Mouse (Mus musculus) retina, embryonic 14.5 days (tissue): Measurements from ENCODE around the gene Thrb.
A peak's percentile ranks its signal among the peaks of the same experiment; 100 is the strongest.
"Not testable (repeated sequence)": the region's sequence is repeated elsewhere in the genome, so short reads cannot be mapped to it uniquely, and the experiment has no call there.

Experiments
- DNase-seq: peaks from one replicate; pipeline ENCODE4 v3.0.0-alpha.2; 2015; ENCODE audit warnings: low spot score

Thrb gene

DNA sequence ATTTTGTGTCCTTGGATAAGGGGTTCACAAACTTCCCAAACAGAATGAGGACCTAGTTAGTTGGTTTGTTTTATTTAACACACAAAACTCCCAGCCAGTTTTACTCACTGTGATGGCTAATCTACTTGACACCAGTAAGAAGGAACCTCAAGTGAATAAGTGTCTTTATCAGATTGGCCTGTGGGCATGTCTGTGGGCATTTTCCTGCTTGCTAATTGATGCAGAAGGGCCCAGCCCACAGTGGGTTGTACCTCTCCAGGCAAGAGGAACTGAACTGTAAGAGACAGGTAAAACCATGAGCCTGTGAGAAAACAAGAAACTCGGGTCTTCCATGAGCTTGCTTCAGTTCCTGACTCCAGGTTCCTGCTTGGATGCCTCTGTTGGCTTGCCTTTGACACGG, 215.9 kb downstream of the Thrb start:
- no peak for DNase-seq

DNA sequence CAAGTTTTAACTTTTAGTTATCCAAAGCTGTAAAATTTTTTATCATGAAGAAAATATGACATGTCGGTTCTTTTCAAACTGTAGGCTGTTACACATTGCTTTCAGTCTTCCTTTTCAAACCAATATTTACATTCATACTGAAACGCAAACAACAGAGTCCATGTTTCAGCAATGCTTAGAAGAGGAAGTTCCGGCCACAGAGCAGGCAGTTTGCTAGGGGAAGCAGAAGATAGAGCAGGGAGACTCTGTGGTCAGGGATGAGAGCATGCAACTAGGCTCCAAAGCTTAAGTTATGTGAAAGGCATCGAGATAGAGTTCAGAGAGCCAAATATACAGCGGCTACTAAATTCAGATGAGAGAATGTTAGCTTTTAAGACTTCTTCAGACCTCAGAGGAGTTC, 219.4 kb downstream of the Thrb start:
- DNase-seq, result no peak

DNA sequence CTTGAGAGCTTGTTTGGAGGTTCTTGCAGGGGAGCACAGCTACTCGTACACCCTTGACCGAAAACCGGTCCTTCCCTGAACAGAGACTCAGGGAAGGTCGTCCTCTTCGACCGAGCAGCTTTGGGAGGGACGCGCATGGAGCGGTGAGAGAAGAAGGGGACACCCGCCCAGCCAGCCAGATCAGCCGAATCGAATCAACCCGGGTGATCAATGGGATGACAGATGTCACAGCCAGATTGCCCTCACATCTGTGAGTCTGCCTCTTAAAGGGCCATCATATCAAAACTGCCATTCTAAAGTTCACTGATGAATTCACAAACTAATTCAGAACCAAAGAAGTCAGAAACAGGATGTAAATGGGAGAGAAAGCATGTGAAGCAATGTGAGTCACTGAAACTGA, 224.8 kb downstream of the Thrb start:
- no peak for DNase-seq

DNA sequence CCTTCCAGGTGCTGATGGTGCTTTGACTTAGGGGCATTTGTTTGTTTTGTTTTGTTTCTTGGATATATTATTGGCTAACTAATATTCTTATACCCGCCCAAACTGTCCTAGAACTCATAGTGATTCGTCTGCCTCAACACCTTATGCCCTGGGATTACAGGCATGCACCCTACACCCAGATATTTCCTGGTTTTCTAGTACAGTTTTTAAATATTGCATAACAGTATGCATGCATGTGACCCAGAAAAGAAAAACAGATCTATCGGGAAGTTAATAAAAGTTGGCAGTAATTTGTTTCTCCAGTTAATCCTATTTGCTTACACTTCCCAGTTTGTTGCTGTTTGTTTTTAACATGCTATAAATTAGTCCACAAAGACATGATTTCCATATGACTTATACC, 225.3 kb downstream of the Thrb start:
- DNase-seq, result no peak

DNA sequence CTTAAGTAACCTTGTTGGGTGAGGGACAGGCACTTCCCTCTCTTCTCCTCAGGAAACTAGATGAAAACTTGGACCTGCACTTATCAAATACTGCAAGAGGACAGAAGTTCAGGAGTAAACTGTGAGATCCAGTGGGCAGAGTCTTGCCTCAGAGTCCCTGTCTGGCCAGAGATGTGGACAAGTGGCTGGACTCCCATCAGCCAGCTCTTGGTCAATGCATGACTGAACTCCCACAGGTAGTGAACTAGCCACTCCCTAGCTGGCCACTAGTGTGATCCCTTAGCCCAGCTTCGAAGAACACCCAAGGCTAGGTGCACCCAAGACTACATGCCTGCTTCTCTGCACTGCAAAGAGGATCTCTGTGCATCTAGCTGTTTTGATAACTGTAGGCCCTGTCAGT, 234.7 kb downstream of the Thrb start:
- DNase-seq, result no peak

DNA sequence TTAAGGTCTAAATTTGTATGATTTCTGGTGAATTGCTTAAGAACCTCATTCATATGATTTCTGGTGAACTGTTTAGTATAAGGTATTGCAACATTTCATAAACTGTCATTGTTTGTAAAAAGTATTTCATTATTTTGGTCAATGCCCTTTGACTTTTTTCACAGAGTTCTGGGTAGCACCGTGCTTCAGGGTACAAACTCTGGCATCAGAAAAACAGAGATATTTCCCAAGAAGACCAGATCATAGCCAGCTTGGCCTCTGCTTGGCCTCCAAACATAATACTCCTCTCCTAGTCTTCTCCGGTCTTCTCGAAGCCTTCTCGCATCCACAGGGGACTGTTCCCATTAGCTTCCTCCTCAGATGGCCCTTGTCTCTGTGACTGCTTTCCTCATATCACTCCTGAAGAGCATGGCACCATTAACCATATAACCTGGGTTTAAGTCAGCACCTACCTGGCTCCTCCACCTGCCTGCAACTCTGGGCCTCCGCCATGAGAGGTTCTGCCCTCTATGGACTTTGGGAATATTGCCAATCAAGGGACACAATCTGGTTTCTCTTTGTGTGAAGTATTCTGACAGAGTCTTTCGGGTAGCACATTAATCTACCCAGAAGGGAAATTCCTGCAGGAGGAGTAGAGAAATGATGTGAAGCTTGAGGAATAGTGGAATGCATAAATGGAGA, 239.8 kb downstream of the Thrb start:
- no peak for DNase-seq

DNA sequence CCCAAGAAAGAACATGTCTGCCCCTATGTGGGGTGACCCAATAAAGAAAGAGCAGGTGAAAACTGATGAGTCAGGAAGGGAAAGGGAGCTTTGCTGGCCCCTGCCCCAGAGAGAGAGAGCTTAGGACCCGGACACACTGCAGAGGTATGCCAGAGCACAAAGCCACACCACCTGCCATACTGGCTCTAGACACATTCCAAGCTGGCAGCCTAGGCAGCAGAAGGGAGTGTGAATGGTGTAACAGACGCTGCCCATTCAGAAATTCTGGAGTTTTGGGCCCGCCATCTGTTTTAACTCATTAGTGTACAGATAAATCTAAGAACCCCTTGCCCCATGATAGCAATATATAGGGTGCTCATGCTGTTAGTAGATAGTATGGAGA, 240.3 kb downstream of the Thrb start:
- no peak for DNase-seq

DNA sequence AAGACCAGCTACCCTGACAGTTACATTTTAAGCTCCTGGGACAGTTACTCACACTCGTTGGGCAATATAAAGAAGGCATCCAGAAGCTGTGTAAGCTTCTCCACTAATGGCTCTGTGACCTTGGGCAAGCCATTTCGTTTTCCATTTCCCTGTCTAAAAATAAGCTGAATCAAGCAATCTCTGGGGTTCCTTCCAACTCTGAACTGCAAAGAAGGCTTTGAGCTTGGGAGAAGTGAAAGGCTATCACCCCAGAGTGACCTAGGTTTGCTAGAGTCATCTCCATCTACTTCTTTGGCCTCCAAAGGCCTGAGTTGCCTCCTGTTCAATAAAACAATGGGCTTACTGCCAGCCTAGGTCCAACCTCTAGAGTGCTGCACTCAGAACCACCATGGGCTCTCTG, 242.4 kb downstream of the Thrb start:
- DNase-seq, result no peak

DNA sequence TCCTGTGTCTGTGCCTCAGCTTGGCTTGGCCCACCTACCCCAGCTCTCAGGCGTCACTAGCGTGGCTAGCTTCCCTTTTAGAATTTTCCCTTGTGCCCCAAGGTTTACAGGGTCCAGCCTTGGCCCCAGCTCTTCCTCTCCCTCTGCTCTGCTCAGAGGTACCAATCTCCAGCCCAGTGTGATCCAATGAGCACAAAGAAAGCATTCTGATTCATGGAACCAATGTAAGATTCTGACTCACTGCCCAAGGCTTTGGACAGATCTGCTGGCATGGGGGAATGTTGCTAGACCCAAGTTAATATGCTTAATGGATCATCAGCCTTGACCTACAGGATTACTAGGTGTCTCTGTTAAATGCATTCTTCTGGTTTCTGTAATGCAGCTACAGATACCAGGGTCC, 243.1 kb downstream of the Thrb start:
- no peak for DNase-seq

DNA sequence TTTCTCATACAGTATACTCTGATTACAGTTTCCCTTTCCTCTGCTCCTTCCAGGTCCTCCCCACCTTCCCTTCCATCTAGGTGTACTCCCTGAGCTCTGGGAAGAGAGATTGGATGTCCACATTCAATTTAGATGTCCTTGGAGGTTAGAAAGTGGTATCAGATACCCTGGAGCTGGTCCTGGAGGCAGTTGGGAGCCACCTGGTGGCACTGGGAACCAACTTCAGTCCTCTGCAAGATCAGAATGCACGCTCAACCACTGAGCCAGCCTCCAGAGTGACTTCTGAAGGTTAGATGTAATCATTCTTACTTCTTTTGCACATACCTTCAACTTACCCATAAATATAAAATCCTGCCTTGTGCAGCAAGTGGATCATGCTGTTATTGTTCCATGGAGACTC, 244.5 kb downstream of the Thrb start:
- peak; percentile 44 for DNase-seq

DNA sequence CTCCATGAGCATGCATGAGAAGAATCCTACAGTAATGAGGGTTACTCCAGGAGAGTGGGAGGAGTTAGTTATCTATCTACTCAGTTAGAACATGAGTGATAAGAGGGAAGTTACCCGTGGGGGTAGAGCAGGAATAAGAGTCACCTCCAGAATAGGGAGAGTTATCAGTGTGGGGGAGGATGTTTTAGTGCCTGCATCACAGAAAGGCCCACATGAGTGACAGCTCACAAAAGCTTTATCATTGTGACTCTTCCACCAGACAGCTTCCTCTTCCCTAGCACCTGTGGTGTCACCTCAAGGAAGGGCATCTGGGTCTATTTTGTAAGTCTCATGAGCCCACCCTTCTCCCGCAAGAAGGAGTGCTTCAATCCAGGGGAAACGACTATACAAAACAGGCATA, 245.6 kb downstream of the Thrb start:
- no peak for DNase-seq

DNA sequence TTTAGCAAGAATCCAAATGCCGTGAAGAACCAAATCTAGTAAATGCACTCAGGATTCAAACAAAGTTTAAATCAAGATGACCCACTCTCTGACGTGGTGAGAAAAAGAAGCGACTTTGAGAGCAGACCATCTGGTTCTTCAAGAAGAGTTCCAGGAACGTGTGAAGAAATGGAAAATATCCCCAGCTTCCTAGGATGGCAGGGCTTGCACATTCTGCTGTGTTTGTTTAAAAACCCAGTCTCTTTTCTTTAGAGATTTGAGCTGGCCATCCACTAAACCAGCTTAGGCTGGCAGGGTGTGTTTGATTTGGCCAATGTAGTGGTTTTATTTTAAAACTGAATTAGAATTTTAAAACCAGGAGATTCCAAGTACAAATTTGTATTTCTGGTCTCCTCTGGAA, 246.9 kb downstream of the Thrb start:
- DNase-seq, result no peak

DNA sequence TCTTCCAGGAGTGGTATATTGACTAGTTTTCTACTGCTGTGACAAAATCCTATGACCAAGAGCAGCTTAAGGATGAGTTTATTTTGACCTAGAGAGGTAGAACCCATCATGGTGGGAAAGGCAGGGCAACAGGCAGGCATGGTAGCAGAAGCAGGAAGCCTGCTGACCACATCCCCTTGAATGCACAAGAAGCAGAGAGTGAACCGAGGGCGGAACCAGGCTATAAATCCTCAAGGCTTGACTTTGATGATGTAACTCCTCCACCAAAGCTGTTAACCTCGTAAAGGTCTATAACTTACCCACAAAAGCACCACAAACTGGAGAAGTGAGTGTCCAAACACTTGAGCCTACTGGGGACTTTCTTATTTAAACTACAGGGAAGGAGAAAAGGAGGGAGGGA, 251.1 kb downstream of the Thrb start:
- DNase-seq, result no peak

DNA sequence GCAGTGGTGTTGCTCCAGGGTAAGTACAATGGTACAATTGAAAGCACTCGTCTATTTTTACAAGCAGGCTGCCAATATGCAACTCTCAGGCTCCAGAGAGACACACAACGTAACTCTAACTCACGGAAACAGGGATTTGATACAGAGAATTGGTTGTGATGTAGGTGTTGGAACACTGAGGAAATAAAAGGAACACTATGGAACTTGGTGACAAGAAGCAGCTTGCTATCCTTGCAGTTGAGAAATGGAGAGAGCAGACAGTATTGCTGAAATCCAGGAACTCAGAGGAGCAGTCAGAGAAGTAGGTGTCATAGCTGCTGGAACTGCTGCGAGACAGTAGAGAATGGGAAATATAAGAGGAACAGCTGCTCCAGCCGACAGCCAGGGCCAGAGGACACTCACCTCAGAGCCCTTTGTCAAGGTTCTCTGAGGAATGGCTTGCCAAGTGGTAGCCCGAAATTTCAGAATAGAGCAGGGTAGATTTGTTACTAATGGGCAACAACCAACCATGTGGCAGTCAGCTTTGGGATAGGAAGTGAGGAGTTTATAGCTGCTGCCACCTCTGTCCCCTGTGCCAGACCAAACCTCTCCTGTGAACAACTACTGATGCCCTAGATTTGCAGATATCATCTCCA, 252.6 kb downstream of the Thrb start:
- no peak for DNase-seq

DNA sequence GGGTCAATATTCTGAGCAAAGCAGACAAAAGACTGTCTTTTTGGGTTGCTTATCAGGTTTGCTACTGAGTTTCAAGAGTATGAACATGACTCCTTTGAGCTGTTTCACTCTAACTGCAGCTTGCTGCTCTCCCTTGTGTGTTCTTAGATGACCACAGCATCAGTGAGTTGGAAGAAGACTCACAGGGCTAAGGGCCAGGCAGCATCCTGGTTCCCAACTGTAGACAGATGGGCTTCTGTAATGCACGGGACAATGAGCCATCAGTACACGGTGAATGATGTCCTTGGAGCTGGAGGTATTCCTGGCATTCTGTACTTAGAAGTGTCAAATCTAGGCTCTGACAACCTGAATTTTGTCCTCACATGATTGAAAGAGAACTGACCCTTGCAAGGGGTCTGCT, 255.5 kb downstream of the Thrb start:
- no peak for DNase-seq

DNA sequence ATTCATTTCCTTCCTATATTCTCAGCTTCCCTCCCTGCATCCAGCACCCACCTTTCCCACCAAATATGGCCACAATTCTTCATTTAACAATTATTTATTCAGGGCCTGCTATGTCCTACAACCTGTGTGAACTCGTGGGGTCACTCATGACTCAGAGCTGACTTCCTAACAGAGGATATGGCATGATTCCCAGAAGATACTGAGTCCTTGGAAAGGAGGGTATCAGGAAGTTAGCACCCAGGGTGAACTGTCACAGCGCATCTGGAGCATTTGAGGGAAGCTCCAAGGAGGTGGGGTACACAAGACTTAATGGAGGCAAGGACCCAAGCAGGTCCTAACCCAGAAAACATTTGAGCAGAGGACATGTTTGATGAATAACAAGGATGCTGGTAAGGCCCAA, 256.6 kb downstream of the Thrb start:
- DNase-seq, result no peak

DNA sequence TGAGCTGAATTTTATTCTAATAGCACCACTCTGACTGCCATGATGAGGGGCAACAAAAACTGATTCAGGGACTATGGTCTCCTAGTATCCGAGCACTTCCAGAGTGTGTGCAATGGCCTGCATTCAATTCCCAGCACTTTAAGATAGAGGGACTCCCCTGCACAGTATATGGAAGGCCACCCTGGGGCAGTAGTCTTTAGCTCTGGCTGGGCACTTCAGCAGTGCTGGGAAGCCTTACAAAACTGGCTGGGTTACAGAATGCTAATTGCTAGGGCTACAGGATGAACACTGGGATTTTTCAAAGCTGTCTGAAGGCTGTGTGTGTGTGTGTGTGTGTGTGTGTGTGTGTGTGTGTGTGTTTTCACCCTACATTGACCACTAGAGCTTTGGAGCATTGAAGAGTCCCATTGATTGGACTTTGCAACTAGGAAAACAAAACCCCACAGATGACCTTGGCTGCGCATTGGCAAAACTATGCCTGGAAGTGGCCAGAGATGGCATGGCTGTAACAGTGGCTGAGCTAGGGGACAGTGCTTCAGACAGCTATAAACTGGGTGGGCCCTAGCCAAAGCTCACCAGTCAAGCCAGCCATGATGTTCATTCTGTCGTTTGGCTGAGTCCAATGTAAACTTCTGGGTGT, 257.2 kb downstream of the Thrb start:
- no peak for DNase-seq

DNA sequence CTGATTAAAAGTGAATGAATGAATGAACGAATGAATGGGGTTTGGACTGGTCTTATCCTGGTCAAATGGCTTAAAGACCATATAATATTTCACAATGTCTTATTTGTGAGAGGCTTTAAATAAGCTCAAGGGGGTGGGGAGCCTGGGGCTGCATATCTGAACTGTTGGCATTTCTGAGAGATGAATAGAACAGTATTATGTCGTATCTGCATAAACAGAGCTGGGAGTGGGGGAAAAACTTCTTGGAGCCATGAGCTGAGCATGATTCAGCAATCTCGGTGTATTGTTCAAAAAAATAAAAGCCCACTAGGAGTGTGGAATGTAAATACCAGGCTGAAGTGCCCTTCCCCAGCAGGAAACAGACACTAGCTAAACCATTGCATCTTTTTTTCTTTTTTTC, 257.8 kb downstream of the Thrb start:
- DNase-seq, result no peak

DNA sequence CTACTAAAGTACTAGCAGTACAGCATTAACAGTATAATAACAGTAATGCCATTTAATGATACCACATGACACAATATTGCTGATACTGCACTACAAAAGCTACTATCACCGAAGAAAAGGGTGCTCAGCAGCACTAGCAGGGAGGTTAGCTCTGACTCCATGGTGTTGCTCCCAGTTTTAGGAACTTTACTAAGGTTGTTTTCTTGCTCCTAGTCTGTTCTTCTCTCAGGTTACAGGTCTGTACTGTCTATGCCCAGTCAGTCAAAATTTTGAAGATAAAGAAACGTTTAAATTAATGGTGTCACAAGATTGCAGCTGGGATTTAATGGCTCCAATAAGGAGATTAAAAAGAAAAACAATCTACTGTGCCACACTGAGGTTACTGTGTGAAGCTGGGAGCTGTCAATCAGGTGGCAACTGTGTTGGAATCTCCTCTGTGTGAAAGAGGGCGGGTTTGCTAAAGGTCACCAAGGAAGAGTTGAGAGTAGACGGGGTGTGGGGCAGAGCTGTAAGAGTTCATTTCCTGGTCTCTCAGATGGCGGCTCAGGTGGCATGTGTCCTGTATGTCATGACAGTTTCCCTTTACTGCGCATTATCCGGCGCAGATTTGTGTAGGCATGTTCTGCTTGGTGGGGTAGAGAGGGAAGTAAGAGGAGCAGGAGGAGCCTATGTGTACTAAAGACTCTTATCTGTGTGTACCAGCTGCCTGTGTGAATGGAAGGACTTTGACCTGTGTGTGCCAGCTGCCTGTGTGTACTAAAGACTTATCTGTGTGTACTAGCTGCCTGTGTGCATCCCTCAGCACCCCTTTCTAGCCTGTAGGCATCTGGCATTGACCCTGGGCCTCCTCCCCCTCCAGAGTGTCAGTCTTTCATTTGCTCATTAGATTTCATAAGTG, 263.0 kb downstream of the Thrb start:
- DNase-seq, result no peak

DNA sequence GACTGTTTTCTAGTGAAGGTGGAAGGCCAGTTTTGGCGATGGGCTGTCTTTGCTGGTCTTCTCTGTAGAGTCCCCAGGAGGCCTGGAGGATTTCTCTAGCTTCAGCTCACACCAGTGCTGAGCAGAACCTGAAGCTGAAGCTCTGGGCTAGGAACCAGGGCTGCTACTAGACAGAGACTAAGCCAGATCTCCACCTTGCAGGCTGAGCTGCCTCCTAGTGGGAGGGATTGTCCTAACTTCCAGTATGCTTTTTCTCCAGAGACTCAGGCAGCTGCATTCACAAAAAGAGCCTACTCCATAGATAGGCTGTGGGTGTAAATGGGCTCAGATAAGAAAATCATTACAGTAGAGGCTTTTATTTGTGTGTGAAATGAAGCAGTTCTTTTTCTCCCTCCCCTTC, 267.4 kb downstream of the Thrb start:
- peak; percentile 68 for DNase-seq

DNA sequence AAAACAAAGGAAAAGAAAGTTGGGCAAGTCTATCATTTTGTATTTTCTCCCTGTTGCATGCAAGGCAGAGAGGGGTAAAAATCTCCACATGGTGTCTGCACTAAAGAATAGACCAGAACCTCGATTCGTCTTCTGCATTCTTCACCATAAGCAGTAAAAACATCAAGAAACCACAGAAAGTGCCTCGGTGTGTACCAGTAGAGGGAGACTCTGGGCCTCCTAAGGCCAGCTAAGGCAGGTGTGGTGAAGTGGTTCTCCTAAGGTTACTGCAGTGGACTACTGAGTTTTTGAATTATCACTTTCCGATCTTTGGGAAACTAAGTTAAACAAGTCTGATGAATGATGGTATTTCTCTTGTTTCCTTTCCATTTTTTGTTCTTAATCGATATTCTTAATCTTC, 269.5 kb downstream of the Thrb start:
- no peak for DNase-seq

DNA sequence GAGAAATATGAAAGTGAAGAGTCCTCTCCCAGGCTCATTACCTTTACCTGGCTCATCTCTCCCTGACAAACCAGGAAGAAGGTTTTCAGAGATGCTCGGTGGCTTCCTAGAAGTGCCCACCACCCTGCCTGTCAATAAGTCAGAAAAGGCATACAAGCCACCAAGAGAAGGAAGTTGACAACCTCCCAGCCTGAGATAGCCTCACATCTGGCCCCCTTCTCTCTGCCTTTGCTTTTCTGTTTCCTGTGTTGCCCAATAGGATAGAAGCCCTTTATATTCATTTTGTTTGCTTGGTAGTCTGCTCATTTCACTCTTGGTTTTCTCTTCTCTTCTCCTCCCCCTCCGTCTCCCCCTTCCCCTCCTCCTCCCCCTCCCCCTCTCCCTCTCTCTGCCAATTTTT, 273.4 kb downstream of the Thrb start:
- DNase-seq, result no peak

DNA sequence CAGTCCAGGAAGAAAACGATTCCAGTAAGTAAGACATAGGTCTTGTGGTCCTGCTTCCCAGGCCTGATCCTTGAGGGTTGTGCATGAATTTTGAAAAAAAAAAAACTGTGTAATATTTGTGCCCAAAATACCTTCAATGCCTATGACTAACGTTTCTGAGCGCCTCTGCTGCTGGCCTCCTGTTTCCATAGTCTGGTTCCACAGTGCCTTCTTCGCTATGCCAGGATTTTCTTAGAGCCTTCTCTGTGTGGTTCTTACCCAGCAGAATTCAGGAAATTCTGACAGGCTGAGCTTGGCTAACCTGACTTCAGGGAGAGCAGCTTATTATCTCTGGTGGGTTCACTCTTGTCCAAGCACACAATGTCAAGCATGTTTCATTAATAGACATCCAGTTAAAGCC, 274.7 kb downstream of the Thrb start:
- not testable (repeated sequence) for DNase-seq
